Mouse (Mus musculus): ENCODE results near the gene Gm17490. TPM values are rescaled to one million over a fixed set of nuclear protein-coding genes. Genes with fewer than 3 reads are reported as not detected.
A peak's percentile ranks its signal among the peaks of the same experiment; 100 is the strongest.

Gene Gm17490
- total RNA-seq, 1 experiment, result not detected

DNA sequence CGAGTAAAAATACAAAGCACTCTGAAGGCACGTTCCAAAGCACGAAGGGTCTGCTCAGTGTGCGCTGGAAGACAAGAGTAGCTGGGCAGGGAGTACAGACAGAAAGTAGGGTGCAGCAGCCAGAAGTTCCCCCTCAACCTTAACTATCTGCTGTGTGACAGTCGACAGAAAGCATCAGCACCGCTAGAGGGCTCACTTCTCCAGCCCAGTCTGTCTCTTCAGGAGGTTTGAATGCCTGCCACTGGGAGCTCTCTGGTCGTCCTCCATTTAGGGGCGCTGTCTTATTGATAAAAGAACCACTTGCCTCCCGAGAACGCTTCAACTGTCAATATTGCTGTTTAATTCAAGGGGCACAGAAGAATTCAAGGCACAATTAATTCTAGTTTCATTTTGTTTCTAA, 37.9 kb upstream of the Gm17490 start:
- H3K9ac ChIP-seq (ENCODE audit: insufficient read depth, low read depth, low read length, poor library complexity, severe bottlenecking), result no peak overlapping the region
- H3K4me1 ChIP-seq (ENCODE audit: control insufficient read depth in 2 of 2, insufficient read depth in 2 of 2, low read length in 2 of 2, poor library complexity in 1 of 2), result no peaks in the 10 kb centered on the region
- peak overlapping the region in 1 of 2 experiments; percentile 36; a peak in 2 of 4 replicates for H3K4me3 ChIP-seq (ENCODE audit: insufficient read depth in 1 of 2, low read depth in 1 of 2, low read length in 2 of 2, poor library complexity in 1 of 2, severe bottlenecking in 1 of 2)
- no peak overlapping the region for H3K27ac ChIP-seq (ENCODE audit: insufficient read depth, low read depth, low read length, poor library complexity, severe bottlenecking)
- no peak for TF ChIP-seq MAFK (IDR thresholded peaks at IDR 0.05; ENCODE audit: insufficient read depth, low read depth, low read length)
- 0 out of 2 replicates have a peak, but pooled peaks have one; percentile 16 for TF ChIP-seq HCFC1 (IDR thresholded peaks at IDR 0.05; ENCODE audit: borderline replicate concordance, insufficient read depth, low read length)
- in situ Hi-C loops (cut with MboI; ENCODE audit: low sequenced_read_pairs in 2 of 2, unreplicated experiment in 2 of 2), result no loop called here
- H3K9me3 ChIP-seq (ENCODE audit: control insufficient read depth, insufficient read depth, low read depth, low read length), result no peaks in the 10 kb centered on the region
- no peaks in the 10 kb centered on the region for H3K36me3 ChIP-seq (ENCODE audit: control insufficient read depth, insufficient read depth, low read length, poor library complexity, severe bottlenecking)
- DNase-seq (ENCODE audit: low read depth, low spot score), result peak; percentile 74

DNA sequence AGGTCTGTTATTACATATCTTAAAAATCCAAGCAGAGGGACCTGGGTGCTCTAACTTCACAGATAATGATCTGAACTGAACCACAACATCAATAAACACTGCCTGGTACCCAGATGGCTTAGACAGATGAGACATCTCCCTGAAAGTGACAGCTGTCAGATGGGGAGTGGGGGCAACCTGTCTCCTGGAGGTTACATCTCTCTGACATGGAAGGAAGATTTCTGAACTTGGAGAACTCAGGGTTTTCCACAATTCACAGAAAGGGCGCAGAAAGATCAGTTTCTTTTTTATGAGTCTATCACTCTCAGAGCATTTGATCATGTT, 36.8 kb upstream of the Gm17490 start:
- H3K4me3 ChIP-seq (ENCODE audit: insufficient read depth in 1 of 2, low read depth in 1 of 2, low read length in 2 of 2, poor library complexity in 1 of 2, severe bottlenecking in 1 of 2), result no peak overlapping the region
- in situ Hi-C loops (cut with MboI; ENCODE audit: low sequenced_read_pairs in 2 of 2, unreplicated experiment in 2 of 2), result no loop called here
- TF ChIP-seq ZC3H11A (IDR thresholded peaks at IDR 0.05; ENCODE audit: borderline replicate concordance, low read depth, low read length), result no peak
- TF ChIP-seq MAFK (IDR thresholded peaks at IDR 0.05; ENCODE audit: insufficient read depth, low read depth, low read length), result no peak
- no peak for TF ChIP-seq ZNF384 (IDR thresholded peaks at IDR 0.05; ENCODE audit: low read depth, low read length)
- TF ChIP-seq CHD2 (IDR thresholded peaks at IDR 0.05; ENCODE audit: low read depth, low read length), result no peak
- TF ChIP-seq HCFC1 (IDR thresholded peaks at IDR 0.05; ENCODE audit: borderline replicate concordance, insufficient read depth, low read length), result no peak
- H3K36me3 ChIP-seq (ENCODE audit: control insufficient read depth, insufficient read depth, low read length, poor library complexity, severe bottlenecking), result no peaks in the 10 kb centered on the region
- H3K9me3 ChIP-seq (ENCODE audit: control insufficient read depth, insufficient read depth, low read depth, low read length), result no peaks in the 10 kb centered on the region
- DNase-seq (ENCODE audit: low read depth, low spot score), result no peak
- no peak overlapping the region for H3K27ac ChIP-seq (ENCODE audit: insufficient read depth, low read depth, low read length, poor library complexity, severe bottlenecking)
- no peak overlapping the region for H3K9ac ChIP-seq (ENCODE audit: insufficient read depth, low read depth, low read length, poor library complexity, severe bottlenecking)
- H3K4me1 ChIP-seq (ENCODE audit: control insufficient read depth in 2 of 2, insufficient read depth in 2 of 2, low read length in 2 of 2, poor library complexity in 1 of 2), result no peaks in the 10 kb centered on the region

DNA sequence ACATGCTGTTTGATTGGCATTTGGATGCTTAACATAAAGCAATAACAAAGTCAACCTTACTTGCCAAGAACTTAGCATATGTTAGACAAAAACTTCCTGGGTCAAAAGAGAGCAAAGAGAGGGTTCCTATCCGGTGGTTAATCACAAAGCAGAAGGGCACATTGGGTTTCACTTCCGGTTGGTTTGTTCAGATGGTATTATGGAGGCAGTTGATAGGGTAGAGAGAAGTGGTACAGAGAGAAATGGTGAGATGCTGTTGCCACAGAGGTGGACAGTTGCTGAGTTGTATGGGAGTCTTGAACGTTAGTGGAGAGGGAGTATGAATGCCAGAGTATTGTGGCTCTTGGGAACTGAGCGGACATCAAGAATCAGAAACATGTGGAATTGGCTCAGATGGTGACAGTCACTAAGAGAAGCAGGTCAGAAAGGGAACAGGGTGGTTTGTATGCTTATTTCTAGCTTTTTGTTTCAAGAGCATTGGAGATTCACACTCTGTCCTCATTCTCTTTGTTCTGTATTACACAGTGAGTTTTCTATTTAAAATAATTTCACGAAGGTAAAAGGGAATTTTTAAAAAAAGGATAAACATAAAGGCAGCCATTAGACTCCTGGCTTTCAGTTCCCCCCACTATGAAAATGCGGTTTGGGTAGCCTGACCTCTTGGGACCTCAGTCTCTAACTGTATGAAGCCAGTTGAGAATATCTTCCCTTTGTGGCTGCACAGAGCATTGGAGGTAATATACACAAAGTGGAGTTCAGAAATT, 36.3 kb upstream of the Gm17490 start:
- Histone ChIP-seq H3K9ac (ENCODE audit: insufficient read depth, low read depth, low read length, poor library complexity, severe bottlenecking) (no peak overlapping the region), H3K4me3 (ENCODE audit: insufficient read depth in 1 of 2, low read depth in 1 of 2, low read length in 2 of 2, poor library complexity in 1 of 2, severe bottlenecking in 1 of 2) (no peak overlapping the region), H3K9me3 (ENCODE audit: control insufficient read depth, insufficient read depth, low read depth, low read length) (no peaks in the 10 kb centered on the region), H3K36me3 (ENCODE audit: control insufficient read depth, insufficient read depth, low read length, poor library complexity, severe bottlenecking) (no peaks in the 10 kb centered on the region), H3K4me1 (ENCODE audit: control insufficient read depth in 2 of 2, insufficient read depth in 2 of 2, low read length in 2 of 2, poor library complexity in 1 of 2) (no peaks in the 10 kb centered on the region), H3K27ac (ENCODE audit: insufficient read depth, low read depth, low read length, poor library complexity, severe bottlenecking) (no peak overlapping the region)
- in situ Hi-C loops (cut with MboI; ENCODE audit: low sequenced_read_pairs in 2 of 2, unreplicated experiment in 2 of 2), result no loop called here
- DNase-seq (ENCODE audit: low read depth, low spot score), result no peak
- TF ChIP-seq HCFC1 (IDR thresholded peaks at IDR 0.05; ENCODE audit: borderline replicate concordance, insufficient read depth, low read length) (no peak), ZC3H11A (IDR thresholded peaks at IDR 0.05; ENCODE audit: borderline replicate concordance, low read depth, low read length) (no peak), ZNF384 (IDR thresholded peaks at IDR 0.05; ENCODE audit: low read depth, low read length) (no peak), CHD2 (IDR thresholded peaks at IDR 0.05; ENCODE audit: low read depth, low read length) (no peak), MAFK (IDR thresholded peaks at IDR 0.05; ENCODE audit: insufficient read depth, low read depth, low read length) (no peak)

DNA sequence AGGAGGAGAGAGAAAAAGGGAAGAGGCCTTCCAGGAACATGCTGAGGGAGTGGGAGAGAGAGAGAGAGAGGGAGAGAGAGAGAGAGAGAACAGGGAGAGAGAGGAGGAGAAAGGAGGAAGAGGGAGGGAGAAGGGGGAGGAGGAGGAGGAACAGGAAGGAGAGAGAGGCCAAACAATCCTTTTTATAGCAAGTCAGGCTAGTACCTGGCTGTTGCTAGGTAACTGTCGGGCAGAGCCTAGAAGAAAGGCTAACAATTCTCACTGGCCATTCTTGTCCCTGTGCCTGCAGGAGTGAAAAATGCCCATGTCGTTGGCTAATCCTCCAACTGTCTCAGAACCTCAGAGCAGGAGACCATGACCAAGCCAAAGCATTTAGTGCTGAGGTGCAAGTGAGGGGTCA, 33.2 kb upstream of the Gm17490 start:
- Histone ChIP-seq H3K9me3 (ENCODE audit: control insufficient read depth, insufficient read depth, low read depth, low read length) (no peaks in the 10 kb centered on the region), H3K9ac (ENCODE audit: insufficient read depth, low read depth, low read length, poor library complexity, severe bottlenecking) (no peak overlapping the region), H3K4me3 (ENCODE audit: insufficient read depth in 1 of 2, low read depth in 1 of 2, low read length in 2 of 2, poor library complexity in 1 of 2, severe bottlenecking in 1 of 2) (no peak overlapping the region), H3K4me1 (ENCODE audit: control insufficient read depth in 2 of 2, insufficient read depth in 2 of 2, low read length in 2 of 2, poor library complexity in 1 of 2) (no peaks in the 10 kb centered on the region), H3K36me3 (ENCODE audit: control insufficient read depth, insufficient read depth, low read length, poor library complexity, severe bottlenecking) (no peaks in the 10 kb centered on the region), H3K27ac (ENCODE audit: insufficient read depth, low read depth, low read length, poor library complexity, severe bottlenecking) (no peak overlapping the region)
- no peak for TF ChIP-seq MAFK (IDR thresholded peaks at IDR 0.05; ENCODE audit: insufficient read depth, low read depth, low read length)
- TF ChIP-seq HCFC1 (IDR thresholded peaks at IDR 0.05; ENCODE audit: borderline replicate concordance, insufficient read depth, low read length), result no peak
- no peak for TF ChIP-seq ZC3H11A (IDR thresholded peaks at IDR 0.05; ENCODE audit: borderline replicate concordance, low read depth, low read length)
- no peak for TF ChIP-seq ZNF384 (IDR thresholded peaks at IDR 0.05; ENCODE audit: low read depth, low read length)
- TF ChIP-seq CHD2 (IDR thresholded peaks at IDR 0.05; ENCODE audit: low read depth, low read length), result no peak
- no peak for DNase-seq (ENCODE audit: low read depth, low spot score)
- in situ Hi-C loops (cut with MboI; ENCODE audit: low sequenced_read_pairs in 2 of 2, unreplicated experiment in 2 of 2), result no loop called here

DNA sequence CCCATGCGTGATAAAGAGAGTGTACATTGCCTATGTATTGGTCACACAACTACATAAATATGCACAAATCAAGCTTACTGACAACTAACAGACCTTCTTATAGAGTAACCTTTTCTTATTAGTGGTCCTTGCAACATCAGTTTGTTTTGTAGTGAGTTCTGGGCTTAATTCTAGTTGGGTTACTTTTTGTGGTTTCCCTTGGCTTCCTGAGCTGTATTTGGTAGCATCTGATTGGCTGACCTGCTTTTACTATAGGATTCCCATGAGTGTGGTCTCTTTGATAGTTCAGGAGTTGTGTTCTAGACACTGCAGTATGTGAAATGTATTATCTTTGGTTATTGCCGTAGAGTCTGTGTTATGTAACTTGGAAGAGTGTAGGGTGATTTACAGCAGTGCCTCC, 31.5 kb upstream of the Gm17490 start:
- no peak overlapping the region for H3K9ac ChIP-seq (ENCODE audit: insufficient read depth, low read depth, low read length, poor library complexity, severe bottlenecking)
- no peak for TF ChIP-seq ZC3H11A (IDR thresholded peaks at IDR 0.05; ENCODE audit: borderline replicate concordance, low read depth, low read length)
- no peak for TF ChIP-seq ZNF384 (IDR thresholded peaks at IDR 0.05; ENCODE audit: low read depth, low read length)
- H3K4me3 ChIP-seq (ENCODE audit: insufficient read depth in 1 of 2, low read depth in 1 of 2, low read length in 2 of 2, poor library complexity in 1 of 2, severe bottlenecking in 1 of 2), result no peak overlapping the region
- H3K9me3 ChIP-seq (ENCODE audit: control insufficient read depth, insufficient read depth, low read depth, low read length), result no peaks in the 10 kb centered on the region
- no peaks in the 10 kb centered on the region for H3K36me3 ChIP-seq (ENCODE audit: control insufficient read depth, insufficient read depth, low read length, poor library complexity, severe bottlenecking)
- H3K4me1 ChIP-seq (ENCODE audit: control insufficient read depth in 2 of 2, insufficient read depth in 2 of 2, low read length in 2 of 2, poor library complexity in 1 of 2), result no peaks in the 10 kb centered on the region
- no peak for DNase-seq (ENCODE audit: low read depth, low spot score)
- H3K27ac ChIP-seq (ENCODE audit: insufficient read depth, low read depth, low read length, poor library complexity, severe bottlenecking), result no peak overlapping the region
- in situ Hi-C loops (cut with MboI; ENCODE audit: low sequenced_read_pairs in 2 of 2, unreplicated experiment in 2 of 2), result no loop called here
